Mouse (Mus musculus) ovary, postnatal 36 days (tissue): ENCODE measurements at regions not wholly inside any gene's neighbourhood (a gene's known extent, or its start where the extent isn't known, plus 50 kb on each side); places are given as distances from the start of the nearest gene placed in this dataset.
"Not testable (repeated sequence)": the region's sequence is repeated elsewhere in the genome, so short reads cannot be mapped to it uniquely, and the experiment has no call there.

Experiments
- DNase-seq: peaks from one replicate; pipeline ENCODE4 v3.0.0; 2022; ENCODE audit warnings: low spot score, mixed read lengths

DNA sequence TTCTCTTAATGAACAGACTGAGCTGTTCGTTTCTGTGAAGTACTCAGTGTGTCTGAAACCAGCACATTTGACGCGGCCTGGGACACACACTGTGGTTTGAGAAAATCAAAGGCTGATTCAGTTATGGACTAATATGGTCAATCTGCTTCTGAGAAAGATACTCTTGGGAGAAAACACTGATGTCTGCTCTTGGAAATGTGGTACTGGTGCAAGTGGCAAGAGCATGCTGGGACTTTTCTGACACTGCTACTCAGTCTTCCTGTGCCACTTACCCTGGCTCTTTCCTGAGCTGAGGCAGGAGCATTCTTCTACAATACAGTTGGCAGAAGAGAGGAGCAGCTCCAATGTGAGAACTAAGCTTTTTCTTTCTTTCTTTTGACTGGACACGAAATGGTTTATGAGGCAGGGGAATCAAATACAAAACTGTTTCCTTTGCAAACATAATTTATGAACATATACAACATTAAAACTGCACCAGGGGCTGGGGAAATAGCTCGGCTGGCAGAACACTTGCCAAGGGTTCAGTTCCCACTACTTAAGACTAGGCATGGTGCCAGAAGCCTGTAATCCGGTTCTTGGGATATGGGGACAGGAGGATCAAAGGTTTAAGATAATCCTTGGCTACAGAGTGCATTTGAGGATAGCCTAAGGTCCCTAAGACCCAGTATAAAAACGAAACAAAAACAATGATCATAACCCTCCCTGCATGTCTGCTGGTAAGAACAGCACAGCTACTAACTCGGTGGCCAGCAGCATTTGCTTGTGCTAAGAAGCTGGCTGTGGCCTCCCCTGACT, 173.7 kb upstream of the Klf14 start:
- DNase-seq = no peak

DNA sequence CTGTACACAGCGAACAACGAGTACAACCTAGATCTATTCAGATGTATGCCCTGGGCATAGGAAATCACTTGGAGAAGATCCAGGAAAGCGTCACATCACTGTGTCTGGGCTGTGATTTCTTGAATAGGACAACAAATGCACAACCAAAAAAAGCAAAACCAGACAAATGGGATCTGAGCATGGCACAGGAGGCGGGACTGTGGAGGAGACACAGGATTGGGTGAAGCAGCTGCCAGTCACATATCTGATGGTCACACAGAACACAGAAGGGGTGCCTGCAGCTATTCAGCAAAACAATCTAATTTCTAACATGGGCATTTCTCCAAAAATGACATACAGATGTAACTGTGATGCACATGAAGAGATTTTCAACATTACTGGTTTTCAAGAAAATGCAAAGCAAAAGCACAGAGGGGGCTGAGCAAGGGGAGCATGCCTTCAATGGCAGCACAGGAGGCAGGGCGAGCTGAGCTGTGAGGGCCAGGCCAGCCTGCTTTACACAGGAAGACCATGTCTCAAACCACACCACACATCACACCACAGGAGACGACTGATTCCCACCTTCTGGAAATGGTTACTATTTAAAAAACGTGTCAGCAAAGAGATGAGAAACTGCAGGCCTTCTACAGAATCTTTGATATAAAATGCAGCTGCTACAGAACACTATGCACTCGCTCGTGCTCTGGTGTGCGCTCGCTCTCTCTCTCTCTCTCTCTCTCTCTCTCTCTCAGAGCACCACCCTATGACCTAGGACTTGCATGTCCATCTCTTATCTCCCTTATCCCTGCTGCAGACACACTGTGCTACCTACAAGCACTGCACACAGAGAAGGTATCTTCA, 175.2 kb upstream of the Klf14 start:
- DNase-seq = no peak

DNA sequence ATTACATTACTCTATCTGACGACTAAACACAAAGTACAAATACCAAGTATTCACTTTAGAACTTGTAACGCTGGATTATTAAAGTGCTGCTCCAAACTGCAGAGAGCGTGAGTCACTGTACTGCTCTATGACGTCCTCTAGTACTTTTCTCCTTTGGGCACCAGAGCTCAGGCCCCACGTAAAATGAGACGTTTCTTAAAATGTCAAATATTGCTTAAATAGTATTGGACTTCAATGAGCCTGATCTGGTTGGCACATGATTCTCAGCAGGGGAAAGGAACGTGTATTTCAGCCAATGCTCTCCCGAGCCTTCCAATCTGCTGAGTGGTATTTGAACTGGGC, 175.8 kb upstream of the Klf14 start:
- no peak for DNase-seq

DNA sequence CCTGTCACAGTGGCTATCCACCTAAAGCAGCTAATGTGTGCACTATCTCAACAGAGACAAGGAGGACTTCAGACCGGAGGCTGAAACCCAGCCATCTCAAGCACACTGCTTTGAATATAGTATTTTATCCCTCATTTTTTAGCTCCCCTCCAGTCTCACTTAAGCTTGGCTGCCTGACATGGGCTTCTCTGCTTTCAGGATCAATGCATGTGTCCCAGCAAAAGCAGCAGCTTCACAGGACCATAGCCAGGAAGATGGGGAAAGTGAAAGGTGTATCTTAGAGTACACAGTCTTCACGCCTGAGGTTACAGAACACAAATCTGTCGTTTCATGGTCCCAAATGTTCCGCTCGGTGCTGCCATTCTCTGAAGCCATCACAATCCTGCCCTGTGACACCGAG, 176.7 kb upstream of the Klf14 start:
- no peak for DNase-seq

DNA sequence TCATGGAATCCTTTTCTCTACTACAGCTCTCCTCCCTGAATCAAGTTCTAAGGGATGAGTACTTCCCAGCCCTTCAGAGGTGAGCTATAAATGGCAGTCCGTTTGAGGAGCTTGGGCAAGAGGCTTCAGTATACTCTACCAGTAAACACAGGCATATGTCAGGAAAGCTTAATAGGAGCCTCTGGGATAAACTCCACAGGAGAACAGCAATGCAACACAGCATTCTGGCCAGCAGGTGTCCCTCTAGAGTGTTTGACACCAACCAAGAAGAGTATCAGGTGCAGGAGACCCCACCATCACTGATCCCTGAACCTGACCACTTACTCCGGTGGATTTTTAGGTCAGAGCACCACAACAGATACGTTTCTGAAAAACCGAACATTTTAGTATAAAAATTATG, 178.0 kb upstream of the Klf14 start:
- peak; percentile 49 for DNase-seq

DNA sequence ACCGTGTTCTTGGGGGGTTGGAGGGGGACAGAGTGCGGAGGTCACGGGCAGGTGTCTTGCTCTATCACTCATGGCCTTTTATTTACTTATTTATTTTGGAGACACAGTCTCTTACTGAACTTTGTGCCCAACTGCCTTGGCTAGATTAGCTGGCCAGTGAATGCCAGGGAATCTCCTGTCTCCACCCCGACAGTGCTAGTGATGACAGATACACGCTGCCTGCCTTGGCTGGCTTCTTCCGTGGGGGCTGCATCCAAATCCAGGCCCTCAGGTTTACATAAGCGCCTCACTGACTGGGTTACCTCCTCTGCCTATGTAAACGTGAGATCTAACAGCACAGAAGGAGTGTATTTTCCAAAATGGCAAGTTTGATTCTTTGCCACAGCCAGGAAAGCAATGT, 178.5 kb upstream of the Klf14 start:
- DNase-seq = no peak

DNA sequence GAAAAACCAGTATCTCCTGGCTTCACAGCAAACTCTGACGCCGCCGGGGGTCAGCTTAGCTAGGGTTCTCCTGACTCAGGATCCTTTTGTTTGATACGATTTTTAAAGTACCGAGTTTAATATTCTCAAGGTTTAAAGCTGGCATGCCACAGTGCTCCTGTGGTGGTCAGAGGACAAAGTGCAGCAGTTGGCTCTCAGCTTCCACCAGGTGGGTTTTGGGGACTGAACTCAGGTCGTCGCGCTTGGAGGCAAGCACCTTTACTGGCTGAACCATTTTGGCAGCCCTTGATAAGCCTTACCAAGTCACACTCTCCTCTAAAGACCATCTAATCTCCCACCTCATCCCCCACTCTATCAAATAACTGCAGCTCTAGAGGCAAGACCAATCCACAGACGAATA, 181.1 kb upstream of the Klf14 start:
- no peak for DNase-seq

DNA sequence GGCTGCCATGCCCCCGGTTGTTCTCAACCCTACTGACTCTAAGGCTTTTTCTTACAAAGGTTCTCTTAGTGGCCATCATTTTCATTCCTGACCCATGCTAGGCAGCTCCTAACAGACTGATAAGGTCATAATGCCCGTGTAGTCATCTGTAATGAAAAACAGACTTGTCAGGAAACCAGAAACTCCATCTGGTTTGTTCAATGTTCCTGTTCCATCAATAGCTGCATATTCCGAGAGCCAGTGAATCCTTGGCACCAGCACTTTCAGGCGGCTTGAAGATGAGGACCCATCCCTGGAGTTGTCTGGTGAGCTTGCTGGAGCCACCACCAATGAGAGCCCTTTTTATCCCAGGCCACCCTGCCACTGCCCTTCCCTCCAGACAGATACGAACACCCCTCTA, 181.7 kb upstream of the Klf14 start:
- DNase-seq = no peak

DNA sequence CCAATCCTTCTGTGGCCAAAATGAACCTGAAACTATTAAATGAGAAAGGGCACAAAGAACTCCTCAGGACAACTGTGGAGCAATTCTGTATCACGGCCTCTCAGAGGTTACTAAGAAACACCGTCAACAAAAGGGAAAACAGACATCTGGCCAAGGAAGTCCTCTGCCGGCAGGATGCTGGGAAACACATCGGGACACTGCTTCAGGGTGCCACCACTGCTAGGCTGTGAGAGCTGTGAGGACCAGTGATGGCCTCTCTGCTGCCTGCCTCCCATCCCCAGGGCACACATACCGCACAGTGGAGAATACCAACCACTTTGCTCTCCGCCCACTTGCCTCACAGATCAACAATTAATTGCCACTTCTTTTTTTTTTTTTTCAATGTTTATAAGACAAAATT, 182.6 kb upstream of the Klf14 start:
- DNase-seq = no peak

DNA sequence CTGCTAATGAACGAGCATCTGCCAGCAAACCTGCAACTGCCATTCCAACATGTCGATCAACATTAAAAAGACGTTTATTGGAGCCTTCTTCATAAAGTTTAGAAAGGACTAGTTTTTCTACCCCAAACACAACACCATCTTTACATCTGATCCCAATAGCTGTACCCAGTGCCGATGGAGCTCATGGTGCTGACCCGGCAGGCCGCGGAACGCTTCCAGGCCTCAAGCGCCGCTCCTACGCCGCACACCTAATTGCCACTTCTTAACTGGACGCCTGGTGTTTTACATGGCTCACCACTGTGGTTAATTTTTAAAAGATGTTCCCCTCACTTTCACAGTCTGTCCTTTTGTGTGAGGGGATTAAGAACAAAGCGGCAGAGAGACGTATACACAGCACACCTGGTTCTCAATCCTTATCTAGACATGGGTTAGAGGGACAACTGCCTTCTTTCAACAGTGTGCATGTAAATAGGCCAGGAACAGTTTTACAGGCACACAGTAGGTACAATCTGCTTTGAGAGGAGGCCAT, 183.7 kb upstream of the Klf14 start:
- not testable (repeated sequence) for DNase-seq

DNA sequence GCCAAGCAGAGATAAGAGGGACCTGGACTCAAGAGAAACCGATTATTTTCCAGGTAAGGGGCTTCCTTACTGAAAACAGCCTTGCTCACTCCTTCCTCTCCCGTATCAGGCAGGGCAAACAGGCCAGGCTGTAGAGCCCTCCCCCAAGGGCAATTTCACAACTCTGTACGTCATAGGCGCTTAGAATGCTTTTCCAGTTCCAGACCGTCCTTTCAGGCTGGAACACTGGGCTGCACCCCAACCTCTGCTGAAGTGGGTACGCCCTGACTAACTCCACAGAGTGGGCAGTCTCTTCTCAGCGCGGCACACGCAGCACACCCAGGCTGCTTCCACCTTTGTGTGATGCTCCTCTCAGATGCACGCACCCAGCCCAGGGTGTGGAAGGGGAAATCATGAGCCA, 186.8 kb upstream of the Klf14 start:
- peak; percentile 33 for DNase-seq

DNA sequence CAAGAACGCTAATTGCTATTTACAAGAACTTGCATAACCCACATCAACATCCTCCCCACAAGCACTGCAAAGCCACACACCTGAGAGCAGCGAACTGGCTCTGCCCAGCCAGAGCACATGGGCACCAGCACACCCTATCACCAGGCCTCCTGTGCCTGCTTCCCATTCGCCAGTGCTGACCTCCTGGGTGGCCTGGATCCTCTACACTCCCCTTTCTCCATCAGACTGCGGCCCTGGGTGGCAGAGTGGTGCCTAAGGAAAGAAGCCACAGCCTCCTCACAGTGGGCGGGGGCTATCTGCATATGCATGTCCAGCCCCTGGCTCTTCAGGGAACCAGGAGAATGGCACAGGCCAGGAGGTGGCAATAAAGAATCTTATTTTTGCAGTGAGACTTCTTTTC, 187.9 kb upstream of the Klf14 start:
- DNase-seq = peak; percentile 49

DNA sequence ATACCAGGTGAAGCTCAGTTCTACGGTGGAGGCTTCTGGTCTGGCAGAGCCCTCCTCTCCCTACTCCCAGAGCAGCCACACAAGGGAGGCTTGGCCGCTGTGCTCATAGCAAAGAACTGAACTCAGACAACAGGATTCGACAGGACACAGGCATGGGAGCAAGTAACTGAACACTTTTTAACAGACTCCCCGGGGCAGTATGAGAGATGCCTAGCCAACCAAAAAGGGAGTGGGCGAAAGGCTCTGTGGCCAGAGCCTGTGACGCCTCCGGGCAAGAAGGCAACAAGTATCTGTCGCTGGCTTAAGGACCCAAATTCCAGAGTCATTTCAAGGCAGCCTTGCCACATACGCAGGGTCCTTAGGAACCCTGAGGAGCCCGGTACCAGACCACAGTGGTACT, 188.8 kb upstream of the Klf14 start:
- peak; percentile 25 for DNase-seq

DNA sequence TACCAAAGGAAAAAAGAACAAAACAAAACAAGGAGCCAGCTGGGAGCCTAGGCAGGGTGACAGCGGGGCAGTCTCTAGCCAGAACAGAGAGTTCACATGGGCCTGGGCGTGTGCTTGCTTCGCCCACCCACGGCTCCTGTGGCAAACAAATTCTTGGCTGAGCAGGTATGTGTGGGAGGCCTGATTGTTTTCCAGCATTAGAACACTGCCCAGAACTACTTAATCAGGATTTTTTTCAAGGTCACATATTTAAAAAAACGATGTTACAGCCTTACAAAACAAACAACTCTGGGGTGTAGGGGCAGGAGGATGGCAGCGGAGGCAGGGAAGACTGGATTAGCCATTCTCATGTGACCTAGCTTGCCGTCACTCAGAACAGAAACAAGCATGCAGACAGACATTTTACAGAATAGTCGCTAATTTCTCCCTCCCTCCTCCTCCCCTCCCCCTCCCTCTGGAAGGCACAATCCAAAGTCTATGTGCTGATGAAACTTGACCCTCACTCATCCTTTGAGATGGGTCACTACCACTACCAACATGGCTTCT, 189.5 kb upstream of the Klf14 start:
- DNase-seq = peak; percentile 61

DNA sequence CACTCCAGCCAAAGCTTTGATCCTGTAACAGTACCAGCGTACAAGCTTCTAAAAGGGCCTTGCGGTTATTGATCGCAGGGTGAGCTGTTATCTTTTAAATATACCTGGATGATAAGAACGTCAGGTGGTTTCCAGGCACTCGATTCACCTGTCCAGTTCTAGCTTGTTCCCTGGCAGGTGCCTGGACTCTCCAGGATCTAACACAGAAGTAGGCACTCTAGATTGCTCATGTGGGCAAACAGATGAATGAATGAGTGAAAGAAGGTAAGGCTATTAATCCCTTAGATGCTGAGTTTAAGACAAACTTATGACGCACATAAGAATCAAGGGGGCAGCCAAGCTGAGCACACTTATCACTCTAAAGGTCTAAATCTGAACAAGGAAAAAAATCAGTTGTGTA, 190.3 kb upstream of the Klf14 start:
- no peak for DNase-seq

DNA sequence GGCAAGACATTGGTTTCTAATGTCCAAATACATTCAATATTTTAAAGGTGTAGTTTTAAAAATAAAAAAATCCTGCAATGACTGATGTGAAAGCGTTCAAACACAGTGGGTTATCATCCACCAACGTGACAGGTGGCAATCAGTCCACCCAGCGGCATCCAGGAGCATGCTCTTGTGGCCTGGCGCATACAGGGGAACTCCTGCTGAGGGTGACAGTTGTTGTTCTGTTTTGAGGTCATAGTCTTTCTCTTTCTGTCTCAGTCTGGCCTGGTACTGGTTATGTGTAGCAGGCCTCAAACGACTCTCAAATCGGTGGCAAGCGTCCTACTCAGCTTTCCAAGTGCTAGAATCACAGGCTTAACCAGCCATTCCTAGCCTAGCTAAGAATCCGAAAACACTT, 191.5 kb upstream of the Klf14 start:
- DNase-seq = no peak

DNA sequence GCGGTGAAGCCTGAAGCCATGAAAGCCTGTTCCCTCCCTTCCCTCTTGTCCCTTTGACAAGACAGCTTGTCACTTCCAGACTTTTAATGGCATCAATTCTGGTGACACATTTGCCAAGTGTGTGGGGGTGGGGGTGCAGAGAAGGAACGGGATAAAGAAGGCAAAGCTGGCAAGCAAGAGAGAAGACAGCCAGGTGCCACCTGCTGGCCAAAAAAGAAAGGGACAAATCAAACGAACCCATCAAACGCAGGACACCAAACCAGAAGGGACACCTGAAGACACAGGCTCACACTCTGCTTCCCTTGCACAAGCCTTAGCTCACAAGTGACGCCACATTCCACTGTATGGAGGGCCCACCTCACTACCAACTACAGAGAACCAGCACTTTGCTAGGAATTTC, 197.0 kb upstream of the Klf14 start:
- peak; percentile 42 for DNase-seq

DNA sequence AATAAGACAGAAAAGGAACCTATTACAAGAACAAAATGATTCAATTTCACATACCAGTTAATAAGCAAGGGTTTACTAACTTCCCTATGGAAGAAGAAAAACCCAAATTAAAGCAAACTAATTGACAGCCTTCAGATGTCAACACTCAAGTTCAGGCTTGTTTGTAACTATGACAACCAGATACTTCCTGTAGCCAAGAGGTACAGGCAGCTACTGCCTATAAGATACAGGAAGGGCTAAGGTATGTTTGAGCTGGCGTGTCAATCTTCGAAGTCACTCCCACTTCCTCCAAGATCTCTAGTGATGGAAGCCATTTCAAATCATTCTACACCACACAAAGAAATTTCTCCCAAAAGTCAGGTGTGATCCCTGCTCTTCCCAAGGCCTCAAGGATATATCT, 198.1 kb upstream of the Klf14 start:
- no peak for DNase-seq

DNA sequence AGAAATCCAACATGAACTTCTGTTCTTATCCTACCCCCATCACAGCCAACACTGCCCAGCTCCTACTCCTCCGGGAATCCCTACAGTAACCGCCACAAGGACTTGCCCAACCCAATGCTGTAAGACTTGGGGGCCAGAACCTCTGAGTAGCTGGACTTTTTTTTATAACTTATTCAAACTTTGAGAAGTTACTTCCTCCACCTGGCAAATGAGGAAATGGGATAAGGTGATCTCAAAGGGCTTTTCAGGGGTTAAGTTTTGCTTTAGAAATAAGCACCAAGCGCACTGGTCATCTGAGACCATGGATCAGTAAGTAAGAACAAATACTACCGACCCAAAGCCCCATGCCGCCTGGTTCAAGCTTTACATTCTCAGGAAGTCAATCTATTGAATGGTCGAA, 198.6 kb upstream of the Klf14 start:
- DNase-seq = no peak

DNA sequence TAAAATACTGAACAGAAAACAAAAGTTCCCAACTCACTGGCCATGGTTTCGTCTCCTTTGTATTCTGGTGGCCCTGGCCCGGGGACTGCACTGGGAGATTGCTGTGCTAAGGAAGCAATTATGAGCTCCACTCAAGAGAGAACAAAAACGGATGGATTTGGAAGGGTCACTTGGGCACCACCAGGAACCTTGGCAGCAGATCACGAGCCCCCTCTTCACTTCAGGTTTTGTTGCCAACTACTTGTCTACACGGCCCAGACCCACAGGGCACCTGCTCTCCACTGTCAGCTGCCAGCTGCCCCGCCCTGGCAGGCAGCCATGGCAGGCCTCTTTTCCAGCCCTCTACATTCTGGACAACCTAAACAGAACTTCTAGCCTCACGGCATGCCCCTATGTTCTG, 199.8 kb upstream of the Klf14 start:
- no peak for DNase-seq

DNA sequence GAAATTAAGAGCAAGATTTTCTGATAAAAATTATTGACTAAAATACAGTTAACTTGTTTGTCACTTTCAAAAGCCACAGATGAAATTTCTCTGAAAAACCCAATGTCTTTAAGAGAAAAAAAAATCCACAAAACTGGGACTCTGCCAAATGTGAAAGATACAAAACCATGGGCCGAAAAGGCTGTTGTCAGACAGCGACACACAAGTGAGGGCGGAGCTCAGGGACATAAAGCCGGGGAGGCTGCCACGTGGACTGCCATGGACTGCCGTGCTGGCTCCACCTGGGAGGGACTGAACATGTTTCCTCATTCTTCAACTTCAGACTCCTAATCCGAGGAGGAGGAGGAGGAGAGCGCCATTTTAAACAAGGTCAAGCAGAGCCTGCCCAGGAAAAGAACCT, 200.4 kb upstream of the Klf14 start:
- DNase-seq = peak; percentile 60

DNA sequence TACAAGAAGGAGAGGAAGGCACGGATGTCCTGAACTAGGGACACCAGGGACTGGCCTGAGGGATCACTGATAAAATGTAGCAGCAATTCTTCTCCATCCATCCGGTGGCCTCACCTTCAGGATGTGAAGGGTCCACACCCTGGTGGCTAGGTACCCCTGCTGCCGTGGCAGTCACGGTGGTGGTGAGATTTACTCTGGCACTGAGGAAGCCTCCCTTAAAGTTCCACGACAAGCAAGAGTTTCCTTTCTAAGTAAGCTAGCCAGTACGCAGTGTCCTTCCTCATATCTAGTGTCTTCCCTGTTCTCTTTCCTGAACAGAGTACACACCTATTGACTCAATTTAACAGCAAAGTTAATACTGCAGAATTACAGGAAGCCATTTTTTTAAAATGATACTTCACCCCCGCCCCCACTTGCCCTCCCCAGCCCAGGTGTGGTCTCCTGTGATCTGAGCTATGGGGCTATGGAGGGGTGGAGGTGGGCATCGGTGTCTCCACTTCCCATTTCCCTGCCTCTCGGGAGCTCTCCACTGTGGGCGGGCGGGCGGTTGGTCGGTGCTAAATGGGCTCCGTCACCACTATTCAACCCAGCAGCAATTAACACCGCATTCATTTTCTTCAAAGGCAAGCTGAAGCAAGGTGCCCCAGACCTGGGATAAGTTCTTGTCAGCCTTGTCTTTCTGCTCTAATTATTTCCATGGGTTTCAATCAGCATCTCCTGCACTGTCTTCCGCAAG, 201.2 kb upstream of the Klf14 start:
- DNase-seq = no peak
